Mouse (Mus musculus) testis, postnatal 14 days (tissue): ENCODE results near the gene Smg9.

Experiments used
- DNase-seq: peaks from one replicate; pipeline ENCODE4 v3.0.0; 2021; ENCODE audit warnings: low spot score

Smg9 gene

DNA sequence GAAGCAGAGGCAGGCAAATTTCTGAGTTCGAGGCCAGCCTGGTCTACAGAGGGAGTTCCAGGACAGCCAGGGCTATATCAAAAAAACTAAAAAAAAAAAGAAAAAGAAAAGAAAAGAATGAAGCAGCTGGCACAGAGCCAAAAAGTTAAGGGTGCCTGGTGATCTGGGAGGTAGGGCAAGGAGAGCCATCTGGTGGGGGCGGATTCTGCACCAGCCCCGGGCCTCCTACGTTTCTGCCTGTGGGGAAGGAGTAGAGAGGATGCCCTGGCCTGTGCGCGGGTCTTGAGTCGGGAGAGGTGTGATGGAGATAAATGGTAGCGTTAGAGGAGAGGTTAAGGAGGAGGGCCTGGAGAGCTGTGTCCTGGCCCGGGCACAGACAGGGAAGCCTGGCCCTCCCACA, 8.8 kb downstream of the Smg9 start:
- DNase-seq: no peak

DNA sequence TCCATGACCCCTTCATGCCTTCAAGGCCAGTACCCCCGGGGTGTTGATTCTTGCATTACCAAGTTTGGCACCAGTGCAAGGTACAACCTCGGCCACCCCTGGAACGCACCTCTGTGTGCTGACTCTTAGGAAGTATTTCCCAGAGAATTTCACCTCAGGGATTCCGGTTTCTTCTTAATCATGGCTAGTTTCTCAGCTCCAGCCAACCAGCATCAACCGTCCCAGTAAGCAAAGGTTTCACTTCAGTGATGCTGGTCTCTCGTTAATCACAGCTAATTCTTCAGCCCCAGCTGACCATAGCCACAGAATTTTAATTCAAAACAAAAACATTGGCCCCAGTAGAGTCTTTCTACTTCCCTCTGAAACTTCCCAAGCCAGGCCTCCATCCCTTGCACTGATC, 10.7 kb downstream of the Smg9 start:
- DNase-seq: no peak

DNA sequence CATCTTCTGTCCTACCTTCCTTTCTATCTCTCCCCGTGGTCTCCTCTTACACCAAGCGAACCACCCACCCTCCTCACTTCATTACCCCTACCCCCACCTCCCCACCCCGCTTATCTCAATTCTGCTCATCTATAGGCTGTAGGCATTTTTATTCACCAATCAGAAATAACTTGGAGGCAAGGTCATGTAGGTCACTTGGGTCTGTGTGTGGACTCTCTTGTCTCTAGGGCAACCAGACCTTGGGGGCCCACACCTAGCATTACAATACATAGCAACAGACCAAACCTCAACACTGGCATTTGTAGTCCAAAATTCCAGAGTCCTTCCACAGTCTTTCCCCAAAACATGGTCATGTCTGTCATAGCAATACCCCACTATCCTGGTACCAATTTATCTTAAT, 11.4 kb downstream of the Smg9 start:
- no peak for DNase-seq

DNA sequence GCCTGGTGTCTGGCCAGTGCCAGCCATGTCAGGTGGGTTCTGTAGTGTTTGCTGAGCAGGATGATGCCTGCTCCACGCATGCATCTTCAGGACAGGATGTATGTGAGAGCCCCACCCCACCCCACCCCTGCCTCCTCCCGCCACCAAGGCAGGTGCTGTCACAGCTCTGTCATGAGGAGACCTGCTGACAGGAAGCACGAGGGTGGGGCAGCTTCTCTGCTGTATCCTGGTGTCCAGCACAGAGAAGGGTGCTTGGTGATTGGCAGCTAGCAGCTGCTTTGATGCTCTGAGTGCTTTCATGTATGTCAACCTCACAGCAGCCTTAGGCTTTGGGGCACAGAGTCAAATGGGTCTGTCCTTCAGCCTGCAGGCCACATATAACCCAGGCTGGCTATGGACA, 14.2 kb downstream of the Smg9 start:
- no peak for DNase-seq

DNA sequence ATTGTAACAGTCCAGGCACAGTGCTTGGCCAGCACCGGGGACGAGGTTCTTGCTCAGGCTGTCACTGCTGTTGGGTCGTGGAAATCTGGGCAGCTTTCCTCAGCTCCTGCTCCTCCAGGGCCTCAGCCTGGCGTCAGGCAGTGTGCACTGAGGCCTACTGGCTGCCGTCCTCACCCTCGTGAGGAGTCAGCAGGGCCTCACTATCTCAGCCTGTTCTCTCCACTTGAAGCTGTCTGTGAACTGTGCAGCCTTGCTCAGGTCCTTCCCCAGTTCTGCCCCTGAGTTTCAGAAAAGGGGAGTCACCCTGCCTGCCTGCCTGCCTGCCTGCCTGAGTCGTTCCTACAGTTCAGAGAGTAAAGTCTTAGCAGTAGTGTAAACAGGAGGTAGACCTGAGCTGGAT, 15.8 kb downstream of the Smg9 start:
- DNase-seq: no peak

DNA sequence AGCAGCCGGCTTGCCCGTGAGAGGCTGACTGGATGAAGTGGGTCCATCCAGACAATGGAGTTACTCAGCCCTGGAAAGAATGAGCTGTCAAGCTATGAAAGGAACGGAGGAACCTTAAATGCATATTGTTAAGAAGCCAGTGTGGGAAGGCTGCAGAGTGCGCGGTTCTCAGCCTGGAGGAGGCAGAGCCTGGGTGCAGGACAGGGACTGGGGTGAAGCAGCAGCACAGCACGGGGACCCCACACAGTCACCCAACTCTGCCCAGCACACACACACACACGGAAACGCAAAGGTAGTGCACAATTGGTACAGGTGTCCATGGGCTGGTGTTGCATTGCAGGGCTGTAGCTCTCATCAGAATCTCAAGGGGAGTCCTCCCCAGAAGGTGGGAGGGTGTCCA, 20.2 kb downstream of the Smg9 start:
- no peak for DNase-seq

DNA sequence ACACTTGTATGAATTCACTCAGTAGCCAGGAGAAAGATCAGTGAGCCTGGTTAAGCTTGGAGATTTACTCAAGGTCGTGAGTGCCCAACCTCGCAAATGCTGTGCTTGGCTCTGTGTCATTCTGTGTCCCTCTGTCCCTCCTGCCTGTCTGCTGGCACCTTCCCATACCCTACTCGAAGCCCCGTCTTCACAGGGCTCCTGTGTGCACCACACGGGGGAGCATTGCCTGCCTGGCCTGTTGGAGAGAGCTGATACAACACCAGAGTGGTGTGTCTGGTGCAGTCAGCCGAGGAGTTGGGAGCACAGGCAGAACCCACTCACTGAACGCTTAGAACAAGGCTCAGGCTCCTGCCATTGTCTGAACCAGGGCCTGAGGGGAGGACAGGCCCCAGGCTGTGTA, 22.2 kb downstream of the Smg9 start:
- no peak for DNase-seq

DNA sequence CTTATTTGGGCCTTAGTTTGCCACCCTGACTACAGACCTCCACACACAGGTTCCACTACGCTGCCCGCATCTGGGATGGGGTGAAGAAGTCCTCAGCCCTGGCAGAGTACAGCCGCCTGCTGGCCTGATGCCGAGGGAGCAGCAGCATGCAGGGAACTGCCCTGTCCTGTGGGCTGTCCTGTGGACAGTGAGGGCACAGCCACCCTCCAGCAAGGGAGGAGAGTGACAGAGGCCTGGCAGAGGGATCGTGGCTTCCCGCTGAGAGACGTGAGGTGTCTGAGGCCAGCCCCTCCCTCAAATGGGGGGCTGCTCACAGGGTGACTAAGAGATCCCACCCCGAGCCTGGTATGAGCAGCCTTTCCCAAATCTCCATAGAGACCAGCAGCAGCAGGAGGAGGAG, 22.8 kb downstream of the Smg9 start:
- DNase-seq: no peak

DNA sequence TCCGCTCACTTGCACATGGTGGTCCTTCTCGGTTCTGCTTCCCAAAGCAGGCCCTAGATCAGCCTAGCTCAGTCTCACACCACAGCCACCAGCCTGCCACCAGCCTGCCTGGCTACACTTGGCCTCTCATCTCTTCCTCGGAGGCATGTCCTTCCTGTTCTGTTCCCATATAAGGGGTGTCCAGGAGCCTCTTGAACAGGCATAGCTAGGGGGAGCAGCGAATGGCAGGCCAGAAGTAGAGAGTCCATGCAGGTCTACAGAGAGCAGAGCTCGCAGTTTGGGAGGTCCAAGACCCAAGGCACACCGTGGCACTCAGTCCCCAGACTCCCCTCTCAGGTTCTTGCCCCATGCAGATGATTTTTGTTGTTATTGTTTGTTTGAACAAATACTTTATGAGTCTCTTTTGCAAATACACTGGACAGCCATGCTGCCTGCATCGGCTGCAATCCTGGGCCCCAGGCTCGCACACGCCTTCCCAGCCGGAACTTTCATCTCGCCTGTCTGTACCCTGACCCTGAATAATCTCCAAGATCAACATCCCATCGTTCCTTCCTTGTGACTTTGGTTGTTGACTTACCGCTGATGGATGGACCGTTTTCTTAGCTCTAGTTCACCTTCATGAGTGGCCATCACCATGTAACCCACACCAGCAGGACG, 23.8 kb downstream of the Smg9 start:
- DNase-seq: no peak

DNA sequence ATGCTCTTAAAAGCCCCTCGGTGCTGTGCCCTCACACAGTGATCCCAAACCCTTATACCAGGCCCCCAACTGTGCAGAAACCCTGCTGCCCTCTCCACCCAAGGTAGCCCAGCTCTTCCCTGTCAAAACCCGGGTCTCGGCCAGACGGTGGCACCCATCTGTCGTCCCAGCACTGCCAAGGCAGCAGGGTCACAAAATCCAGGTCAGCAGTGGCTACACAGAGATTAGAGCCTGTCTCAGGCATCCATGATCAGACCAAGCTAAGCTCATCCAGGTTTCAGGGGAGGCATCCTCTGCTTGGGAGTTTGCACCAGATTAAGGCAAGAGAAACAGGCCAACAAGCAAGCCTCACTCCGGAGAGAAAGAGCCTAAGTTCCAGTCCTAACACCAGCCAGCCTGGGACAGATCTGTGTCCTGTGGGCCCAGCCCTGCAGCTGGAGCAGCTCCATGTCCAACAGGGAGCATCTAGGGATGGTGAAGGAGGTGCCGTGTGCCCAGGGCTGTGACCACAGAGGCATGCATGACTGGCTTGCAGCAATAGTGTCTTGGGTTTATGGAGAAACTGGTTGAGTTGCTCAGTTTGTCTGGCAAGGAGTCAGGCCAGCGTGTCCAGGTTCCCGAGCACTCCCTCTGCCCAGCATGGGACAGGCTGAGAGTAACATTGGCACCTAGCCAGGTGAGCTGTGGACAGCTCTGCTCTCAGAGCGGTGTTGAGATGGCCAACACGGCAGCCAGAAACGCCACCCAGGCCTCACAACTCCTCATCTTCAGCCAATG, 24.7 kb downstream of the Smg9 start:
- DNase-seq: peak; percentile 43

DNA sequence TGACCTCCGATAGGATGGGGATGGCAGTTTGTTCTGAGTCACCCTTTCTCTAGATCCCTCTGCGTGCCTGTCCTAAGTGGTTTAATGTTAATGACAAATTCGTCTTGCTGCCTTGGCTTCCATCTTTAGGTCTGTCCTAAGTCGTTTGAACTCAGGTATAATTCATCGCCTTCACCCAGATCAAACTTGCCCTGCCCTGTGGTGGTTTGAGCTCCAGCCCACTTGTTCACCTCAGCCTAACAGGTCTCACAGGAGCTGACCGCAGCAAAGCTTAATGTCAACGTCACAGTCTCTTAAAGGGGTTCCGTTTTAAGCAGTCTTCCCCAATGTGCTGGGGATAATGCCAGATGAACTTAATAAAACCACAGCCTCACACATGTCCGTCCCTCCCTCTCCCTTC, 26.5 kb downstream of the Smg9 start:
- DNase-seq: no peak

DNA sequence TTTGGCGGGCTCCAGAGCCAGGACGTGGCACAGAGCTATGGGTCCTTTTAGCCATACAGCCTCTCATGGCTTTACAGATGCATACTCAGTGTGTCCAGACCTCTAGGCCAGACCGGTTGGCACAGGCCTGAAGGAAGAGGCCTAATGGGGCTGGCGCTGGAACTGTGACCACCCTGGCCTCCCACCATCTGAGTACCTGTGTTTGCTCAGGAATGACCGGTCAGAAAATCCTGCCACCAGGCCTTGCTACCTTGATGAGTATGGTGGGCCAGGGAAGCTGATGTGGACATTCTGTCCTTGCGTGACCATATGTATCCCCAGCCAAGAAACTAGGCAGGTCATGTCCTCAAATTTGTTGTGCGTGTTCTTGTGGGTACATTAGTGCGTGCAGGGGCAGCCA, 27.7 kb downstream of the Smg9 start:
- DNase-seq: no peak

DNA sequence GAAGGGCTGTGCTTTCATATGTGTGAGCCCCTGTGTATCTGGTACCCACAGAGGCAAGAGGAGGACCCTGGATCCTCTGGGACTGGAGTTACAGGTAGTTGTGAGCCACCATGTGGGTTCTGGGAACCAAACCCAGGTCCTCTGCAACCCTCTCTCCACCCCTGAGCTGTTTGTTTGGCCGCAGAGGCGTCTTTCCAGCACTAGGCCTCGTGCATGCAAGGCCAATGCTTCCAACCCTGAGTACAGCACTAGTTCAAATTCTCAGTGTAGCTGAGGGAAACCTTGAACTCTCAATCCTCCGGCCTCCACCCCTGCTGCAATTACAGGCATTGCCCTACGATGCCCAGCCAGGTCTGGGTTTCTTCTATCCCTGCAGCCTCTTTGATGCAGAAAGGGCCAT, 29.3 kb downstream of the Smg9 start:
- no peak for DNase-seq

DNA sequence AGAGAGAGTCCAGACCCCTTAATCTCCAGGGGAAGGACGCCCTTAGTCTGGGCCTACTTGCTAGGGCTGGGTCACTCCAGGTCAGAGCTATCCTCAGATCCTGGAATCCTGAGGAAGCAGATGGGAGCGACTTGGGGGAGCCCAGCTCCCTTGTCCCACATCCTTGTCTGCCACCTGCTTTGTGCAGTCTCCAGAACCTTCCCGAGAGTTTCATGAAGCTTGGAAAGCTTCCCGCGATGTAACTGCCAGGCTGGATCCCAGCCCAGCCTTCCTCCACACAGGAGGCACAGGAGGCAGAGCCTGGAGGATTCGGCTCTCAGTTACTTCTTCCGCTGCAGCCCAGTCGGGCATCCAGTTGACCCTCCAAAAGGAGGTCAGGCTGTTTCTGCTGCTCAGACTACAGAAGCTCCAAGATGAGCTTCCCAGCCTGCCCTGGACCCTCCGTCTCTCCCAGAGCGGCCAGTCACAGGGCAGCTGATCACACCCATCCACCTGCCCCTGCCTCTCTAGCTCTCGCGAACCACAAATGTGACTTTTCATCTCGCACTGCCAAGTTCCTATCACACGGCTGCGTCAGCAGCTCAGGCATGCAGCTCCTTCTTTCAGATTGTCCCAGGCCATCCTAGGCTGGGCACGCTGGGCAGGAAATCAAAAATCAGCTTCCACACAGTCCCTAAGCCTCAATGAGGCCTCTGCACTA, 30.1 kb downstream of the Smg9 start:
- DNase-seq: peak; percentile 41

DNA sequence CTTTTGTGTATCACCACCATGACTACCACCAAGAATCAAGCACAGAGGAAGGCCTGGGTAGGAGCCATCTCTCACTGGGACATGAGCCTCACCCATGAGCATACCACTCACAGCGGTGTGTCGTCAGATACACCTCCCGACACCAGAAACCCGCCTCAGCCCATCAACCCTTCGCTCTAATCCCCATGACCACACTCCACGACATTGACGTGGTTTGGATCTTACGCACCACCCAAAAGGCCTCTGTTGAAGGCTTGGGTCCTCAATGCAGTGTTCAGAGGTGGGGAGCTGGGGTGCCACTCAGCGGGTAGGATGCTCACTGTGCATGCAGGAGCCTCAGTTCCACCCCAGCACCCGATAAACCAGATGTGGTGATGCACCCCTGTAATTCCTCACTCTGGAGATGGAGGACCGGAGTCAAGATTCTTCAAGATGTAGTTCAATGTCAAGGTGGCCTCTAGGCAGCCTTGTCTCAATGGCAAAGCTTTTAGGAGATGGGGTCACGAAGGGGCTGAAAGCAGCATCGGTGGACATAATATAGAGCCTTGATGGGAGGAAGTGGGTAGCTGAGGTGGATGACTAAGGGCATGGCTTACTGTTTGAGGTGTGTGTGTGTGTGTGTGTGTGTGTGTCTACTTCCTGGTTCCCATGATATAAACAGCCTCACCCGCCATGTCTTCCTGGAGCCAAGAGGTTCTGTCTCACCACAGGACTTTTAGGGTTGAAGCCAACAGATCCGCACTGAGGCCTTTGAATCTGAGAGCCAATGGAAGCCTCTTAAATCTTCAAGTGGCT, 31.3 kb downstream of the Smg9 start:
- DNase-seq: no peak

DNA sequence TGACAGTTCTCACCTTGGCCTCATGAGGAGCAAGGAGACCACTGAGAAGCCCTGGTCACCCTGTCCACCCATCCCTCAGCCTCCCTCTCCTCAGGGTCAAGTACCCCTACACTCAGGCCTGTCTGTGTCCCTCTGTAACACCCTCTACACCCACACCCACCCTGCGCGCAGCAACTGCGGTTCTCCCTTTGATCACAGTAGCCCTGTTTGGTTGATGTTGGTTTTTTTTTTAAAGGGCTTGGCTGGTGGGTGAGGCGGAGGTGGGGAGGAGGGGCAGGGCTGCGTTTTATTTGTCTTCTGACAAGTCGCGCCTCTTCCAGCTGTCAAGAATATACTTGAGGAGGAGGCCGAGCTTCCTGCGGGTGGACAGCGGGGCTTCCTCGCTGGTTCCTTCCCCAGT, 32.3 kb downstream of the Smg9 start:
- no peak for DNase-seq

DNA sequence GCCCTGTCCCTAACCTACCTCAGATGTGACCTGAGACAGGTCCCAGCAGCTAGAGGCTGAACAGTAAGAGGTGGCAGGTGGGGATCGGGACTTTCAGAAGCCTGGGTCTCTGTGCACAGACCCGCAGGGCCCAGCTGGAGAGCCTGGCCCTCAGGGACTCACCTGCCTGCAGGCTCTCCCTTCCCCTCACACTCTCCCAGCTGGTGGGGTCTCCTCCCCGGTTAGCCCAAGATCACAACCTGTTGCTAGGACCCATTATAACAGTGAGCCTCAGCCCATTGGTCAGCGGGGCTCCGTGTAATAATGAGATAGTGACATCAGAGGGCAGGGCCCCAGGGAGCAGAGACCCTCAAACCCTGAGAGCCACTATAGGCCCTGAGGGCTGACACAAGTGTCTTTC, 35.9 kb downstream of the Smg9 start:
- no peak for DNase-seq

DNA sequence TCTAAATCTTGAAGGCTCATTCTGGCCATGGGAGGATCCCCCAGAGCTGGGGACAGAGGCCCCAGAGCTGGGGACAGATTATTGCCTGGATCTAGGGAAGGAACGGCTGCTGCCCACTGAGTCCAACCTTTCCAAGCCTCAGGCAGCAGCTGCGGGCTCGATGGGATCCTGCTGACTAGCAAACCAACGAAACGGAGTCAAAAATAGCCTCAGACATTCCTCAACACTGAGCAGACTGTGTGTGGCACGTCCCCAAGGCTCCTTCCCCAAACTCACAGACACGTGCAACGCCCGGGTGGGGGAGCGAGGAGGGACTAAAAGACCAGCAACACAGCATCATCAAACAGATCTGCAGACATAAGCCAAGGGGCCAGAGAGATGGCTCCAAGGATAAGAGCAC, 38.6 kb downstream of the Smg9 start:
- no peak for DNase-seq

DNA sequence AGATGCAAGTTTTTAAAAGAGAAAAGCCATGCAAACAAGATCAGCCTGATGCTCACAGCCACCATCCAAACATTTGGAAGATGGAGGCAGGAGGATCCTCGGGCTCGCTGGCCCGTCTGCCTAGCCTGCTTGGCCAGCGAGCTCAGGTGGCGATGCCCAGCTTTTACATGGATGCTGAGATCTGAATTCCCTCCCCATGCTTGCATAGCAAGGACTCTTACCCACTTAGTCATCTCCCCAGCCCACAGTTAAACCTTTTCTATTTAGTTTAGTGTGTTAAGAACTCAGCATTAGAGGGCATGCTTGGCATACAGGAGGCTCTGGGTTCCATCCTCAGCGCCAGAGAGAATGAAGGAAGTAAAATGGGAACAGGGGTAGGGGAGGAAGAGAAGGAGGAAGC, 39.8 kb downstream of the Smg9 start:
- no peak for DNase-seq

DNA sequence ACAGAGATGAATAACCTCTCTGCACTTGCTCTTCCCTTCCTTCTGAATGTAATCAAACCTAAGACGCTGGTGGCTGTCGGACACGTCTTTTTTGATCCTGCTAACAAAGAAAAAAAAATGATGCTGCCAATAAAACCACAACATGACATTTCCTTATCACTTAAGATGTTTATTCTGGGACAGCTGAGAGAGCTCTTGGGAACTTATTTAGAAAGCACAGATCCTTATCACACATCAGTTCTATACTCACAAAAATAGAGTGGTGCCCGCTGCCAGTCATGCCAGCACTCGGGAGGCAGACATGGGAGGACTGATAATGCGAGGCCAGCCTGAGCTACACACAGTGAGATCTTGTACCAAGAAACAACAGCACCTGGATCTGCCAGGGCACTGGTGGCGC, 40.5 kb downstream of the Smg9 start:
- no peak for DNase-seq

DNA sequence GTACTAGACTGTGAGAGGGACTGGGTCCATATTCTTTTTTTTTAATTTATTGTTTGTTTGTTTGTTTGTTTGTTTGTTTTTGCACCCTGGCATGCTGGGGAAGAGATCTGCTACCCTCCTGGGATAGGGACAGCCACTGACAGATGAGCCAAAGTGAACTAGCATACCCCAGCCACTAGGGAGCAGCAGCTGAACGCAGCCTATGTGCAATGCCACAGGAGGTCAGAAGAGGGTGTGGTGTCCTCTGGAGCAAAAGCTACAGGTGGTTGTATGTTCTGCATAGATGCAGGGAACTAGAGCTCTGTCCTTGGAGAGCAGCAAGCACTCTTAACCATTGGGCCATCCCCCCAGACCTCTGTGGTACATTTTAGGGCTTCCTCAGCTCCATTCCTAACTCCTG, 42.4 kb downstream of the Smg9 start:
- peak; percentile 16 for DNase-seq

DNA sequence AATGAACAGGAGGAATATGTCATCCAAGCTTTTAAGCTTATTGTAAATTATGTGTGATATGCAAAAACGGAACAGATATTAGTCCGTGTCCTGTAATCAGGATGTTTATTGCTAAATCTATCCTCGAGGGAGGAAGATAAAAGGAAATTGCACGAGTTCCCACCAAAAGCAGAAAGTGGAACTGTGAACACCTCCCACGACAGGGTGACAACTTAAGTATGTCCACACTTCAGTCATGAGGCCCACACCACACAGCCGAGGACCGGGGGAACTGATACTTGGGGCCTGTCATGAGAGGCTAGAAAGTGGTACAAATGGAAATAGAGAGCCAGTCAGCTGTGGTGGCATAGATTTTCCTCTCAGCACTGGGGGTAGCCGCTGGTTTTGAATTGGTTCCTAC, 42.9 kb downstream of the Smg9 start:
- DNase-seq: no peak
